Mouse (Mus musculus): ENCODE measurements at regions not wholly inside any gene's neighbourhood (a gene's known extent, or its start where the extent isn't known, plus 50 kb on each side); places are given as distances from the start of the nearest gene placed in this dataset.

DNA sequence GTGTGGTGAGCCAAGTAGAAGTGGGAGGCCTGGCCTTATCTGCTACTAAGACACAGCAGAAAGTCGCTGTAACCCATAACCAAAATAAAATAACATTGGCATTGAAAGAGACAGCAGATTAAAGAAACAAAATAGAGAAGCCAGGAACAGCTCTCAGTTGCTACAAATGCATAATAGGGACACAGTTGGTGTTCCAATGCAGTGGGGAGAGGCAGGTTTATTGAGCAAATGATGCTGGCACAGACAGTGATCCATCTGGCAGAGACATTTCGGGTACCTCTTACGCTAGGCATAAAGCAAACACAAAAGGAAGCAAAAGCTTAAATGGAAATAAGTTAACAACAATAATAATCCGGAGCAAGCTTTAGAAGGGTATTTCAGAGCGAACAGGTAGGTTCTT is 83.6 kb upstream of the Foxq1 start:
- H3K27me3 ChIP-seq (ENCODE audit: insufficient read depth, low read length) = no peaks in the 10 kb centered on the region
- no peak overlapping the region for H3K9ac ChIP-seq (replicated peaks; ENCODE audit: low read length, poor library complexity, severe bottlenecking)
- H3K9me3 ChIP-seq (ENCODE audit: low read length) = no peaks in the 10 kb centered on the region
- no peak overlapping the region for H3K27ac ChIP-seq (ENCODE audit: low read depth, low read length)
- ATAC-seq (ENCODE audit: low FRiP score) = no peak
- H3K4me1 ChIP-seq (ENCODE audit: insufficient read depth, low read length) = no peaks in the 10 kb centered on the region
- no peak for TF ChIP-seq CTCF (IDR thresholded peaks at IDR 0.05)
- 70% methylated on average over 5 of the region's 5 CpGs for WGBS
- no peaks in the 10 kb centered on the region for H3K36me3 ChIP-seq (ENCODE audit: insufficient read depth, low read length)
- H3K4me3 ChIP-seq (ENCODE audit: low read depth, low read length) = no peak overlapping the region
- peak; percentile 34 for DNase-seq (ENCODE audit: low spot score)
- H3K4me2 ChIP-seq (ENCODE audit: low read depth, low read length, poor library complexity, severe bottlenecking) = no peak overlapping the region

DNA sequence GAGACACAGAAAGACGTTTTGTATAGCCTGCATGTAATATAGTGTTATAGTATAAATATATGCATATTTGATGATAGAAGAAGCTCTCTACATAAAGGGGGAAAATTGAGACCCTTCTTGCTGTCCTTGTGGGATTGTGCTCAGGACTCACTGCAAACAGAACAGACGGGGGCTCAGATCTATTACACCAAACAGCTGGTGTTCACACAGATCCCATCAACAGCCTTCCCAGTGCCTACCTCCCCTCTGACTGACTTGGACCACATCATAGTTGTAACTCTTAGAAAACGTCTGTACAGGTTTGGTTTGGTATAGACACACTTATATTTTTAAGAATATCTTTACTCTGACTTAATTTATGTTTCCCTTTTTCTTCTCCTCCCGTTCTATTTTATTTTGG is 83.1 kb upstream of the Foxq1 start:
- WGBS = 70% methylated on average over 4 of the region's 4 CpGs
- no peak overlapping the region for H3K4me2 ChIP-seq (ENCODE audit: low read depth, low read length, poor library complexity, severe bottlenecking)
- no peak overlapping the region for H3K4me3 ChIP-seq (ENCODE audit: low read depth, low read length)
- no peaks in the 10 kb centered on the region for H3K4me1 ChIP-seq (ENCODE audit: insufficient read depth, low read length)
- no peak for TF ChIP-seq CTCF (IDR thresholded peaks at IDR 0.05)
- H3K9ac ChIP-seq (replicated peaks; ENCODE audit: low read length, poor library complexity, severe bottlenecking) = no peak overlapping the region
- H3K9me3 ChIP-seq (ENCODE audit: low read length) = no peaks in the 10 kb centered on the region
- H3K36me3 ChIP-seq (ENCODE audit: insufficient read depth, low read length) = no peaks in the 10 kb centered on the region
- no peak for DNase-seq (ENCODE audit: low spot score)
- H3K27ac ChIP-seq (ENCODE audit: low read depth, low read length) = no peak overlapping the region
- H3K27me3 ChIP-seq (ENCODE audit: insufficient read depth, low read length) = no peaks in the 10 kb centered on the region
- no peak for ATAC-seq (ENCODE audit: low FRiP score)

DNA sequence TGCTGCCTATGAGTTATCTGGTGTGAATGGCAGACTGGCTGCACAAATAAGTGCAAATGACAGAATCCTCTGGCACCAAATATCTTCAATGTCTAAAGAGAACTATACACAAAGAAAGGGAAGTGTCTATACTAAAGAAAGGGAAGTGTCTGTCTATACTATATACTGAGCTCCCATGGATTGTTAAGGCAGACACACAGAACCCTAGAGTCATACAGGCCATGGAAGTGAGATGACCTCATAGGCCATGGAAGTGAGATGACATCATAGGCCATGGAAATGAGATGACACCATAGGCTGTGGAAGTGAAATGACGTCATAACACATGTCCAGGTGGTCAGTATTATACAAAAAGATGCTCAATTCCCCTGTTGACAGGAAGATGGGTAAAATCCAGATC is 82.7 kb upstream of the Foxq1 start:
- TF ChIP-seq CTCF (IDR thresholded peaks at IDR 0.05) = no peak
- 88% methylated on average over 1 of the region's 1 CpGs for WGBS
- H3K9me3 ChIP-seq (ENCODE audit: low read length) = no peaks in the 10 kb centered on the region
- H3K4me3 ChIP-seq (ENCODE audit: low read depth, low read length) = no peak overlapping the region
- no peaks in the 10 kb centered on the region for H3K4me1 ChIP-seq (ENCODE audit: insufficient read depth, low read length)
- DNase-seq (ENCODE audit: low spot score) (no peak), ATAC-seq (ENCODE audit: low FRiP score) (no peak; the same call in 1 of the 2 replicates)
- H3K27ac ChIP-seq (ENCODE audit: low read depth, low read length) = no peak overlapping the region
- no peaks in the 10 kb centered on the region for H3K36me3 ChIP-seq (ENCODE audit: insufficient read depth, low read length)
- H3K27me3 ChIP-seq (ENCODE audit: insufficient read depth, low read length) = no peaks in the 10 kb centered on the region
- no peak overlapping the region for H3K9ac ChIP-seq (replicated peaks; ENCODE audit: low read length, poor library complexity, severe bottlenecking)
- H3K4me2 ChIP-seq (ENCODE audit: low read depth, low read length, poor library complexity, severe bottlenecking) = no peak overlapping the region

DNA sequence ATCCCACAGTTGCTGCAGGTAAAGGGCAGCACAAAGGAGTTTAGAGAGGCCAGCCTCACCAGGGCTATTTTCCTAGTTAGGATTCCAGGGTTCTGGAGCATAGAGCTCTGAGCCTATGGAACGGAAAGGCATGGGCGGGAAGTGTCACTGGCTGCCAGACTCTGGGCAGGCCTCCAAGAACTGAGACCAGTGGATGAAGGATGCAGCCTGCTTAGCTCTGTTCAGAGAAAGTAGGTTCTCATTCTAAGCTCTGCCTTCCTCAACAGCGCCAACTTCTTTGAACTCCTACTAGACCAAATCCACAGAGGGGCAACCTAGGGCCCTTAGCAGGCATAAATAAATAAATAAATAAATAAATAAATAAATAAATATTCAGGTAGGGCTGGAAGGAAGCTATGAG is 80.1 kb upstream of the Foxq1 start:
- Histone ChIP-seq H3K9ac (replicated peaks; ENCODE audit: low read length, poor library complexity, severe bottlenecking) (no peak overlapping the region), H3K27me3 (ENCODE audit: insufficient read depth, low read length) (no peaks in the 10 kb centered on the region), H3K4me2 (ENCODE audit: low read depth, low read length, poor library complexity, severe bottlenecking) (no peak overlapping the region), H3K4me1 (ENCODE audit: insufficient read depth, low read length) (no peaks in the 10 kb centered on the region), H3K36me3 (ENCODE audit: insufficient read depth, low read length) (no peaks in the 10 kb centered on the region), H3K4me3 (ENCODE audit: low read depth, low read length) (no peak overlapping the region), H3K27ac (ENCODE audit: low read depth, low read length) (no peak overlapping the region), H3K9me3 (ENCODE audit: low read length) (no peaks in the 10 kb centered on the region)
- ATAC-seq (ENCODE audit: low FRiP score) (no peak), DNase-seq (ENCODE audit: low spot score) (peak; percentile 56)
- no peak for TF ChIP-seq CTCF (IDR thresholded peaks at IDR 0.05)
- WGBS = 84% methylated on average over 3 of the region's 3 CpGs

DNA sequence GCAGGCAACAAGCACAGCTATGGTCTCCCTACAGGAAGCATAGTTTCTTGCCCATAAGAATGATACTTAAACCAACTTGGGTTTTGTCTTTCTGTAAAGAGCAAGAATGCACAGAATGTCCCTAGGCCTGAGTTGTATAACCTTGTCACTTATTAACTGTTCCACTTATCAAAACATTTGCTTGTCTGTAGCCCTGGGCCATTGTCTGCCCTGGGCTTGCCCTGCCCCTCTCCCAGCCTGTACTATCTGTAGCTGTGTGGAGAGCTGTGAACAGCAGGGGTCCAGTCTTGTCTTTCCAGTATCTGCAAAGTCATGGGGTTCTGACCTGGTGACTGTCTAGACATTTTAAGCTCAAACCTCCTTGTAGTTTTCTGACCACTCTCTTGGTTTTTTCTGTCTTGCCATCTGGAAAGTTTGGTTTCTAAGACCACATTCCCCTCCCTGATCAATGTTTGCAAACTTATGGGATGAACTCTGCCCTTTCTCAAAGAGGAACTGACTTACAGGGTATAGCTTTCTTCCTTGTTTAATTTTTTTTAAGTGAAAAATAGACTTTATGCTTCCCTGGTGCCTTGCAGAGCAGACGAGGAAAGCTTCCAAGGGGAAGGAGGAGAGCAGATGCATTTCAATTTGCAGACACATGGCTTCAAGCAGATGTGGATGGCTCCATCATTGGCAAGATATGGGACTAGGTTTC is 78.6 kb upstream of the Foxq1 start:
- DNase-seq (ENCODE audit: low spot score) (no peak), ATAC-seq (ENCODE audit: low FRiP score) (no peak)
- Histone ChIP-seq H3K27ac (ENCODE audit: low read depth, low read length) (no peak overlapping the region), H3K36me3 (ENCODE audit: insufficient read depth, low read length) (no peaks in the 10 kb centered on the region), H3K4me3 (ENCODE audit: low read depth, low read length) (no peak overlapping the region), H3K4me1 (ENCODE audit: insufficient read depth, low read length) (no peaks in the 10 kb centered on the region), H3K4me2 (ENCODE audit: low read depth, low read length, poor library complexity, severe bottlenecking) (no peak overlapping the region), H3K9me3 (ENCODE audit: low read length) (no peaks in the 10 kb centered on the region), H3K9ac (replicated peaks; ENCODE audit: low read length, poor library complexity, severe bottlenecking) (no peak overlapping the region), H3K27me3 (ENCODE audit: insufficient read depth, low read length) (no peaks in the 10 kb centered on the region)
- no peak for TF ChIP-seq CTCF (IDR thresholded peaks at IDR 0.05)
- WGBS = 80% methylated on average over 1 of the region's 1 CpGs

DNA sequence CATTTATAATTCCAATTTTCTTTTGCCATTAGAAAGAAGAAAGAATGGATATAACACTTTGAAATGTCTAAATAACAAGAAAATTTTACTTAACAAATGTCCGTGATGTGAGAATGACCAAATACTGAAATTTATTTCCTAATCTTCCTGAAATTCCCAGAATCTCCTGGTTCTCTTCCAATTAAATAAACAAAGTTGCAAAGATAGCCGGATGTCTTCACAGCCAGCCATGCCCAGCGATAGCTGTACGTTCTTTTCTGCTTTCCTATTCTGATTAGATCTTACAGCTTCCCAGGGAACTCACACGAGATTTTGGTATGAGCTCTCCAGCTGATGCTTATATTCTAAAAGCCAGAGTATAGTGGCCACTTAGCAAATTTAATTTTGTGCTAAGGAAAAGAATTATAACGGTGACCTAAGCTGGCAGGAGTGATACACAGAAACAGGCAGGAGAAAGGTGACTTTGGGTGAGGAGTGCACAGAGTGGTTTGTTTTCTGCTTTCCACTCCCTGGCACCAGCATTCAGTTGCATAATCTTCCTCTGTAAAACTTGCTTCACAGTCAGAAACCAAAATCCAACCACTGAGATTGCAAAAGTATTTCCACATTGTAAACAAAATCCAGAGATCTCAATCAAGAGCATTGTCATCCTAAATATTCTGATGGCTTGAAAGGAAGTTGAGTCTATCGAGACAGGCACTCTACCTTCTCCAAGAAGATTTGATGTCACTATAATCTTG is 74.7 kb upstream of the Foxq1 start:
- H3K9ac ChIP-seq (replicated peaks; ENCODE audit: low read length, poor library complexity, severe bottlenecking) = no peak overlapping the region
- DNase-seq (ENCODE audit: low spot score) (no peak), ATAC-seq (ENCODE audit: low FRiP score) (no peak)
- 89% methylated on average over 7 of the region's 7 CpGs for WGBS
- H3K4me1 ChIP-seq (ENCODE audit: insufficient read depth, low read length) = no peaks in the 10 kb centered on the region
- H3K27me3 ChIP-seq (ENCODE audit: insufficient read depth, low read length) = no peaks in the 10 kb centered on the region
- no peaks in the 10 kb centered on the region for H3K9me3 ChIP-seq (ENCODE audit: low read length)
- H3K36me3 ChIP-seq (ENCODE audit: insufficient read depth, low read length) = no peaks in the 10 kb centered on the region
- H3K27ac ChIP-seq (ENCODE audit: low read depth, low read length) = no peak overlapping the region
- no peak overlapping the region for H3K4me2 ChIP-seq (ENCODE audit: low read depth, low read length, poor library complexity, severe bottlenecking)
- no peak overlapping the region for H3K4me3 ChIP-seq (ENCODE audit: low read depth, low read length)
- no peak for TF ChIP-seq CTCF (IDR thresholded peaks at IDR 0.05)

Data from midbrain, postnatal 0 days (tissue).